Mouse (Mus musculus) neural tube, embryonic 10.5 days (tissue): ENCODE data around the gene Wdr46.
"Not testable (repeated sequence)": the region's sequence is repeated elsewhere in the genome, so short reads cannot be mapped to it uniquely, and the experiment has no call there.

ENCODE experiments used
- DNase-seq: peaks from one replicate; pipeline ENCODE4 v3.0.0-alpha.2; 2017; ENCODE audit warnings: low spot score; ENCODE audit errors: extremely low spot score

Gene Wdr46

GRCm38 (mm10) chr17:33973572-33973971, 33.1 kb downstream of the Wdr46 start:
- DNase-seq = no peak

DNA sequence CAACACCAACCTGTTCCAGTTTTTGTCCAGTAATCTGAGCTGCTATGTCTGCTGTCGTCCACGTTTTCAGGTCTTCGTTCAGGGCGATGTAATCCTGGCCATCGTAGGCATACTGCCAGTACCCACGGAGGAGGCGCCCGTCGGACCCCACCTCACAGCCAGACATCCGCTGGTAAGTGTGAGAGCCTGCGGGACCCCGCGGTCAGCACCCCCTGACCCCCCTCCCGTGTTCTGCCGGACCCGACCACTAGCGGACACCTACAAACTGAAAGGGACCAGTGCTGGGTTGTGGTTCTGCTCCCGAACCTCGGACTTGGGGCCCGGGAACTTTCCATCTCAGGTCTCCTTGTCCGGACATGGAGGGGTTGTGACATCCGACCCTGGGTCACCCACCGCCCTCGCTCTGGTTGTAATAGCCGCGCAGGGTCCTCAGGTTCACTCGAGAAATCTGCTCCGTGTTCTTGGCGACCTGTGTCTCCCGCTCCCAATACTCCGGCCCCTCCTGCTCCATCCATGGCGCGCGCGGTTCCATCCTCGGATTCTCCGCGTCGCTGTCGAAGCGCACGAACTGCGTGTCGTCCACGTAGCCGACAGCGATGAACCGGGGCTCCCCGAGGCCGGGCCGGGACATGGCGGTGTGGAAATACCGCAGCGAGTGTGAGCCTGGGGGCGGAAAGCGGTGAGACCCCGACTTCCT, 37.5 kb downstream of the Wdr46 start:
- DNase-seq = peak; percentile 41

DNA sequence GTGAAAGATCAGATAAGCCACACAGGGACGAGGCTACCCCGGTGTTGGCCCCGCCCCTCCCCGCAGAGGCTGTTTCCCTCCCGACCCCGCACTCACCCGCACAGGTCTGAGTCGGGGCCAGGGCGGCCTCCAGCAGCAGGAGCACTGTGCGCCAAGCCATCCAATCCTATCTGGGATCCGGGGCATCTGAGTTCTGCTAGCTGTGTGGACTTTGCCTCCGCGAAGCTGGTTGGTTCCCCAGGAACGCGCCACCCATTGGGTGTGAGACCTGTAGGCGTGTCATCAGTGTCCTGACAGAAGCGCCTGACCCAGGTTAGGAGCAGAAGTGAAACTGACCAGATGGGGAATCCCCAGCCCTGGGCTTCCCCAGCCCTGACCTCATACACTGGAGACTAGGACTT, 38.2 kb downstream of the Wdr46 start:
- DNase-seq = no peak

GRCm38 (mm10) chr17:33979512-33980050, 39.1 kb downstream of the Wdr46 start:
- no peak for DNase-seq

- no peak for DNase-seq
Measured at GRCm38 (mm10) chr17:33980181-33981035, 39.9 kb downstream of the Wdr46 start.

- peak; percentile 86 for DNase-seq
Measured at GRCm38 (mm10) chr17:33981192-33981909, 40.9 kb downstream of the Wdr46 start.

- DNase-seq = peak; percentile 62
Measured at GRCm38 (mm10) chr17:33982136-33982535, 41.7 kb downstream of the Wdr46 start.

DNA sequence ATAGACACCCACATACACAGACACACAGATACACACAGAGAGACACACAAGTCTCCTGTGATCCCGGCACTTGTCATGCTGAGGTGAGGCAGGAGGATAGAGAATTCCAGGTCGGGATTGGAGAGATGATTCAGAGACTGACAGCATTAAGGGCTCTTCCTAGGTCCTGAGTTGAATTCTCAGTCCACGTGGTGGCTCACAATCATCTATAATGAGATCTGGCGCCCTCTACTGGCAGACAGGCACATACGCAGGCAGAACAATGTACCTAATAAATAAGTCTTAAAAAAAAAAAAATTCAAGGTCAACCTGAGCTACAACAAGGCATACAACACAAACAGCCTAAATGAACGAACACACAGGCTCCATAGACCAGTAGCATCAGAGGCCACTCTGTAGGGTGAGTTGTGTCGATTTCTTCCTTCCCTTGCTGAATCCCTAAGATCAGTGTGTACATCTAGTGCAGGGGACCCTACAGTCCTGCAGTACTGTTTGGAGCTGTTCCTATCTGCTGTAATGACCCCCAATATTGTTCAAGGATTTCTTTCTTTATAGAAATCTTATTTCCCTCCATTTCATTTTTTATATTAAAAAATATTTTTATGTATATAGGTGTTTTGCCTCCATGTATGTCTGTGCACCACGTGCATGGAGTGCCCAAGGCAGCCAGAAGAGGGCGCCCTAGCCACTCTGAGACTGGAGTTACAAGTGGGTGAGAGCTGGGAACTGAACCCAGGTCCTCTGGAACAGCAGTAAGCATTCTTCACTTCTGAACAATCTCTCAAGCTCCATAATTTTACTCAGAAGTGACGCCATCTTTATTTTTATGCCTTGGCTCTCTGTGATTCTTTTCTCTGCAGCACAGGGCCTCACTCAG, 51.6 kb downstream of the Wdr46 start:
- DNase-seq = peak; percentile 61

- no peak for DNase-seq
Measured at GRCm38 (mm10) chr17:33994959-33995358, 54.5 kb downstream of the Wdr46 start.

GRCm38 (mm10) chr17:33995651-33996050, 55.2 kb downstream of the Wdr46 start:
- no peak for DNase-seq

DNA sequence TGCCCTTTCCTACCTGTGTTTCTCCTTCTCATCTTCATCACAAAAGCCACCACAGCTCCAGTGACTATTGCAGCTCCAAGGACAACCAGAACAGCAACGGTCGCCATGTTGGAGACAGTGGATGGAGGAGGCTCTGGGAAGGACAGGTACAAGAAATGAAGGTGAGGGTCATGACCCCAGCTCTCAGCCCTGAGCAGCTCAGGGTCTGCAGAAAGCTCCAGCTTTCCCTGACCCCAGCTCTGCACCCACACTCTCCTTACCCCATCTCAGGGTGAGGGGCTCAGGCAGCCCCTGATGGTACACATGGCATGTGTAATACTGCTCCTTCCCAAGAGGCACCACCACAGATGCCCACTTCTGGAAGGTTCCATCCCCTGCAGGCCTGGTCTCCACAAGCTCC, 56.6 kb downstream of the Wdr46 start:
- not testable (repeated sequence) for DNase-seq

DNA sequence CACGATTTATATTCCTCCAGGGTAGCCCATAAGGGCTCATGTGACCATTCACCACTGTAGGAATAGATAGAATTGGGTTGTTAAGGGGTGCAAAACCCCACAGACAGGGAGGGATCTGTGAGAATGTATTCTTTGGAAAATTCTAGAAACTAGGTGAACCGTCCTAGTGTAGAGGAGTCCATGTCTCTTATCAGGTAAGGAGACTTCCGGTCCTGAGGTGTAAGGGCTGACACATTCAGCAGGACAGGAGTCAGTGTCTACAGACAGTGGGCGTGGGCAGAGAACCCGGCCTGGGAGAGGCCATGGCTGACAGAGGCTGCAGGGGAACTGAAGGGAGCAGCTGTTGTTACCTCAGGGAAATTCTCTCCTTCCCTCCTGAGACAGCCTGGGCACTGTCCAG, 58.2 kb downstream of the Wdr46 start:
- DNase-seq = not testable (repeated sequence)
